Mouse (Mus musculus): ENCODE data around the gene Os9. TPM values are rescaled to one million over a fixed set of nuclear protein-coding genes. Genes with fewer than 3 reads are reported as not detected.

Gene Os9
- polyA plus RNA-seq (2015; fragmentation: Nextera tagmentation; extraction: Ambion mirVana) = 113 and 116 TPM in 2 replicates

GRCm38 (mm10) chr10:127121066-127121477, at the start of gene Os9:
Gene Os9 (minus strand): TSS chr10:127121131.
- Histone ChIP-seq H3K9me3 (ENCODE audit: control insufficient read depth) (no peaks in the 10 kb centered on the region), H3K27ac (ENCODE audit: low read depth, low read length) (no peak within 1 kb of the TSS), H3K4me2 (replicated peaks; ENCODE audit: low read depth) (peak within 1 kb of the TSS; percentile 91), H3K27me3 (replicated peaks; ENCODE audit: control insufficient read depth, insufficient read depth, low read length) (no peaks in the 10 kb centered on the region), H3K4me3 (ENCODE audit: low read depth, low read length) (peak within 1 kb of the TSS; percentile 71), H3K9ac (ENCODE audit: low read depth, low read length) (peak within 1 kb of the TSS; percentile 63), H3K36me3 (ENCODE audit: control insufficient read depth, insufficient read depth) (peaks cover 29% of the 10 kb centered on the region), H3K4me1 (replicated peaks; ENCODE audit: control insufficient read depth, insufficient read depth, low read length) (no peaks in the 10 kb centered on the region)
- peak; percentile 95 for ATAC-seq
- no peak for TF ChIP-seq CTCF (IDR thresholded peaks at IDR 0.05; ENCODE audit: low read depth)
- WGBS = under 1% methylated on average over 19 of the region's 19 CpGs

GRCm38 (mm10) chr10:127170002-127170401, 49.1 kb upstream of the Os9 start:
- Histone ChIP-seq H3K27me3 (replicated peaks; ENCODE audit: control insufficient read depth, insufficient read depth, low read length) (peaks cover 22% of the 10 kb centered on the region), H3K4me1 (replicated peaks; ENCODE audit: control insufficient read depth, insufficient read depth, low read length) (peaks cover 3% of the 10 kb centered on the region; the same call in 1 of the 2 replicates), H3K4me2 (replicated peaks; ENCODE audit: low read depth) (peak overlapping the region; percentile 66), H3K36me3 (ENCODE audit: control insufficient read depth, insufficient read depth) (peaks cover 14% of the 10 kb centered on the region; the same call in 1 of the 2 replicates), H3K9me3 (ENCODE audit: control insufficient read depth) (no peaks in the 10 kb centered on the region), H3K4me3 (ENCODE audit: low read depth, low read length) (peak overlapping the region; percentile 30; the same call in 1 of the 2 replicates), H3K9ac (ENCODE audit: low read depth, low read length) (no peak overlapping the region), H3K27ac (ENCODE audit: low read depth, low read length) (no peak overlapping the region)
- ATAC-seq = no peak
- peak; percentile 44; the same call in 1 of the 2 replicates for TF ChIP-seq CTCF (IDR thresholded peaks at IDR 0.05; ENCODE audit: low read depth)
- WGBS = 27% methylated on average over 22 of the region's 22 CpGs

GRCm38 (mm10) chr10:127167614-127168192, 46.8 kb upstream of the Os9 start:
- no peak for TF ChIP-seq CTCF (IDR thresholded peaks at IDR 0.05; ENCODE audit: low read depth)
- Histone ChIP-seq H3K27ac (ENCODE audit: low read depth, low read length) (peak overlapping the region; percentile 3; the same call in 1 of the 2 replicates), H3K27me3 (replicated peaks; ENCODE audit: control insufficient read depth, insufficient read depth, low read length) (peaks cover 22% of the 10 kb centered on the region), H3K4me2 (replicated peaks; ENCODE audit: low read depth) (peak overlapping the region; percentile 98), H3K4me3 (ENCODE audit: low read depth, low read length) (peak overlapping the region; percentile 57; the same call in 1 of the 2 replicates), H3K4me1 (replicated peaks; ENCODE audit: control insufficient read depth, insufficient read depth, low read length) (peaks cover 3% of the 10 kb centered on the region; the same call in 1 of the 2 replicates), H3K9me3 (ENCODE audit: control insufficient read depth) (no peaks in the 10 kb centered on the region), H3K36me3 (ENCODE audit: control insufficient read depth, insufficient read depth) (peaks cover 14% of the 10 kb centered on the region; the same call in 1 of the 2 replicates), H3K9ac (ENCODE audit: low read depth, low read length) (no peak overlapping the region)
- no peak for ATAC-seq
- WGBS = 14% methylated on average over 10 of the region's 10 CpGs

- Histone ChIP-seq H3K9ac (ENCODE audit: low read depth, low read length) (peak overlapping the region; percentile 2; the same call in 1 of the 2 replicates), H3K4me2 (replicated peaks; ENCODE audit: low read depth) (peak overlapping the region; percentile 98), H3K4me1 (replicated peaks; ENCODE audit: control insufficient read depth, insufficient read depth, low read length) (peaks cover 3% of the 10 kb centered on the region; the same call in 1 of the 2 replicates), H3K36me3 (ENCODE audit: control insufficient read depth, insufficient read depth) (peaks cover 9% of the 10 kb centered on the region; the same call in 1 of the 2 replicates), H3K27ac (ENCODE audit: low read depth, low read length) (peak overlapping the region; percentile 35; the same call in 1 of the 2 replicates), H3K27me3 (replicated peaks; ENCODE audit: control insufficient read depth, insufficient read depth, low read length) (peaks cover 22% of the 10 kb centered on the region), H3K9me3 (ENCODE audit: control insufficient read depth) (no peaks in the 10 kb centered on the region), H3K4me3 (ENCODE audit: low read depth, low read length) (peak overlapping the region; percentile 57)
- ATAC-seq = no peak
- TF ChIP-seq CTCF (IDR thresholded peaks at IDR 0.05; ENCODE audit: low read depth) = no peak
- WGBS = 16% methylated on average over 15 of the region's 15 CpGs
Measured at GRCm38 (mm10) chr10:127166771-127167613, 46.1 kb upstream of the Os9 start.

GRCm38 (mm10) chr10:127166404-127166715, 45.4 kb upstream of the Os9 start:
- Histone ChIP-seq H3K4me3 (ENCODE audit: low read depth, low read length) (peak overlapping the region; percentile 57), H3K4me2 (replicated peaks; ENCODE audit: low read depth) (peak overlapping the region; percentile 98), H3K4me1 (replicated peaks; ENCODE audit: control insufficient read depth, insufficient read depth, low read length) (peaks cover 3% of the 10 kb centered on the region; the same call in 1 of the 2 replicates), H3K36me3 (ENCODE audit: control insufficient read depth, insufficient read depth) (peaks cover 3% of the 10 kb centered on the region; the same call in 1 of the 2 replicates), H3K9me3 (ENCODE audit: control insufficient read depth) (no peaks in the 10 kb centered on the region), H3K9ac (ENCODE audit: low read depth, low read length) (peak overlapping the region; percentile 60), H3K27ac (ENCODE audit: low read depth, low read length) (peak overlapping the region; percentile 84; the same call in 1 of the 2 replicates), H3K27me3 (replicated peaks; ENCODE audit: control insufficient read depth, insufficient read depth, low read length) (peaks cover 22% of the 10 kb centered on the region)
- WGBS = 4% methylated on average over 11 of the region's 11 CpGs
- TF ChIP-seq CTCF (IDR thresholded peaks at IDR 0.05; ENCODE audit: low read depth) = peak; percentile 22
- 0 out of 2 replicates have a peak, but pooled peaks have one; percentile 1 for ATAC-seq

All from intestine, postnatal 0 days (tissue).